Comparison of ENCODE assay signal across 9 mouse cellular contexts in genomic region chr2:155512479-155512878, GRCm38 (mm10). TPM values are rescaled to one million over a fixed set of nuclear protein-coding genes. Genes with fewer than 3 reads are reported as not detected.
DNase-seq lines count a peak whose midpoint lies in the region; ATAC-seq lines count a peak whose summit lies in the region.
"Had no signal": no experiment of that assay in that cellular context is flagged by ENCODE, and none has a peak within 500 bp of the region (broad histone marks: within the 10 kb centered on the region; RNA-seq: fewer than 3 reads in every experiment).

No protein-coding gene starts in this region.

- peak overlapping the region; percentile 77; the same call in 1 of the 2 replicates for H3K4me2 ChIP-seq in forebrain, embryonic 16.5 days (ENCODE audit: low read length)
- H3K4me2 ChIP-seq: lung, embryonic 15.5 days had no signal

- H3K9me3 ChIP-seq in heart, embryonic 10.5 days, result no peaks in the 10 kb centered on the region
- H3K9me3 ChIP-seq in forebrain, embryonic 16.5 days (ENCODE audit: control insufficient read depth, low read length), result no peaks in the 10 kb centered on the region
- H3K9me3 ChIP-seq: lung, embryonic 15.5 days had no signal

- no peak overlapping the region for H3K4me3 ChIP-seq in heart, embryonic 10.5 days
- H3K4me3 ChIP-seq in forebrain, embryonic 16.5 days (replicated peaks; ENCODE audit: low read length), result no peak overlapping the region
- H3K4me3 ChIP-seq: lung, embryonic 15.5 days had no signal

- no peak overlapping the region for H3K27ac ChIP-seq in heart, embryonic 10.5 days
- H3K27ac ChIP-seq in forebrain, embryonic 16.5 days (ENCODE audit: low read length), result no peak overlapping the region
- H3K27ac ChIP-seq: lung, embryonic 15.5 days had no signal

- WGBS in heart, embryonic 10.5 days, result 53% methylated on average over 4 of the region's 4 CpGs
- 54% methylated on average over 4 of the region's 4 CpGs for WGBS in forebrain, embryonic 16.5 days

- peak; percentile 24 for DNase-seq in heart, adult 8-10 months (ENCODE audit: low spot score)
- DNase-seq in heart, embryonic 10.5 days (ENCODE audit: low spot score), result no peak
- peak; percentile 66 for DNase-seq in c-Kit-positive CD71-positive TER-119-negative erythroid progenitor cells, embryonic 14.5 days (ENCODE audit: low read depth)
- DNase-seq in kidney, postnatal 10 days, result peak; percentile 79
- DNase-seq in thymus, postnatal 25 days, result peak; percentile 72

- peaks cover 35% of the 10 kb centered on the region for H3K27me3 ChIP-seq in heart, embryonic 10.5 days (ENCODE audit: insufficient read depth, poor library complexity, severe bottlenecking)
- no peaks in the 10 kb centered on the region for H3K27me3 ChIP-seq in forebrain, embryonic 16.5 days (replicated peaks; ENCODE audit: control insufficient read depth, insufficient read depth, low read length)

- peaks cover 20% of the 10 kb centered on the region for H3K4me1 ChIP-seq in heart, embryonic 10.5 days
- H3K4me1 ChIP-seq in forebrain, embryonic 16.5 days (replicated peaks; ENCODE audit: control insufficient read depth, insufficient read depth, low read length), result peaks cover 29% of the 10 kb centered on the region

- ATAC-seq in CD4-positive, CD25-positive, alpha-beta regulatory T cell, adult 4 months, result peak; percentile 46
- no peak for ATAC-seq in forebrain, embryonic 16.5 days
- peak; percentile 46 for ATAC-seq in monocyte, adult 5-6 weeks (replicated peaks; ENCODE audit: insufficient number of reproducible peaks, low FRiP score, low TSS enrichment, poor library complexity, severe bottlenecking)

- 0 out of 2 replicates have a peak, but pooled peaks cover 2% of the 10 kb centered on the region for H3K36me3 ChIP-seq in heart, embryonic 10.5 days
- no peaks in the 10 kb centered on the region for H3K36me3 ChIP-seq in forebrain, embryonic 16.5 days (ENCODE audit: control insufficient read depth, insufficient read depth)
- H3K36me3 ChIP-seq: lung, embryonic 15.5 days had no signal

- H3K9ac ChIP-seq in forebrain, embryonic 16.5 days (replicated peaks; ENCODE audit: low read depth, low read length), result no peak overlapping the region
- H3K9ac ChIP-seq: lung, embryonic 15.5 days had no signal

RNA-seq across cellular contexts. Expression of gene Acss2, which starts 5.3 kb away (rescaled TPM):
- total RNA-seq in heart, adult 8-10 months (2022), result 10 to 100 TPM; 30.9 to 37.7 (median 35.5) TPM
- polyA plus RNA-seq in heart, embryonic 10.5 days (2016; fragmentation: Nextera tagmentation; extraction: Ambion mirVana), result 8.9 and 12.9 TPM in 2 replicates
- polyA plus RNA-seq in CD4-positive, CD25-positive, alpha-beta regulatory T cell, adult 4 months (2017; shearing (Covaris generic)), result 10 to 100 TPM; 16.1 to 17.6 TPM
- polyA plus RNA-seq in forebrain, embryonic 16.5 days (2015; fragmentation: Nextera tagmentation; extraction: Ambion mirVana), result 22.3 and 22.8 TPM in 2 replicates
- total RNA-seq in monocyte, adult 5-6 weeks (2017), result 29.5 to 53.8 TPM (median 36.7 TPM) in 3 replicates

RNA-seq across cellular contexts. Expression of gene Ggt7, which starts 5.6 kb away (rescaled TPM):
- 1 to 10 TPM in 1 of 4 experiments, under 1 TPM in 3; 0.62 to 1.0 (median 0.85) TPM for total RNA-seq in heart, adult 8-10 months (2022)
- 3.1 and 3.9 TPM in 2 replicates for polyA plus RNA-seq in heart, embryonic 10.5 days (2016; fragmentation: Nextera tagmentation; extraction: Ambion mirVana)
- polyA plus RNA-seq in CD4-positive, CD25-positive, alpha-beta regulatory T cell, adult 4 months (2017; shearing (Covaris generic)), result 10 to 100 TPM; 15.7 to 28.5 TPM
- polyA plus RNA-seq in forebrain, embryonic 16.5 days (2015; fragmentation: Nextera tagmentation; extraction: Ambion mirVana), result 47.2 and 62.3 TPM in 2 replicates
- 0.64 to 1.5 TPM (median 1.1 TPM) in 3 replicates for total RNA-seq in monocyte, adult 5-6 weeks (2017)

RNA-seq across cellular contexts. Expression of gene Ncoa6, which starts 38.8 kb away (rescaled TPM):
- total RNA-seq in heart, adult 8-10 months (2022), result 10 to 100 TPM; 19.3 to 25.9 (median 20.9) TPM
- polyA plus RNA-seq in heart, embryonic 10.5 days (2016; fragmentation: Nextera tagmentation; extraction: Ambion mirVana), result 16.2 and 17.9 TPM in 2 replicates
- 10 to 100 TPM; 10.8 to 14.2 TPM for polyA plus RNA-seq in CD4-positive, CD25-positive, alpha-beta regulatory T cell, adult 4 months (2017; shearing (Covaris generic))
- 26.9 and 28.7 TPM in 2 replicates for polyA plus RNA-seq in forebrain, embryonic 16.5 days (2015; fragmentation: Nextera tagmentation; extraction: Ambion mirVana)
- total RNA-seq in monocyte, adult 5-6 weeks (2017), result 10.9 to 39.1 TPM (median 15.5 TPM) in 3 replicates
